Mouse (Mus musculus): ENCODE data around the gene Gm16223. TPM values are rescaled to one million over a fixed set of nuclear protein-coding genes. Genes with fewer than 3 reads are reported as not detected.

Gm16223 gene
- polyA plus RNA-seq, 1 experiment from 2014 or later: not detected

- no peaks in the 10 kb centered on the region for H3K4me1 ChIP-seq (replicated peaks; ENCODE audit: control insufficient read depth, insufficient read depth, low read length)
- H3K36me3 ChIP-seq (ENCODE audit: control insufficient read depth, insufficient read depth, low read length): no peaks in the 10 kb centered on the region
- no peak overlapping the region for H3K9ac ChIP-seq (ENCODE audit: low read length)
- H3K4me2 ChIP-seq (ENCODE audit: low read depth, low read length): no peak overlapping the region
- no peaks in the 10 kb centered on the region for H3K27me3 ChIP-seq (ENCODE audit: control insufficient read depth, insufficient read depth, low read depth, low read length)
- no peak for ATAC-seq (ENCODE audit: low read depth)
- no peak overlapping the region for H3K27ac ChIP-seq (ENCODE audit: low read length)
- 66% methylated on average over 3 of the region's 3 CpGs for WGBS
- H3K4me3 ChIP-seq (ENCODE audit: low read length): no peak overlapping the region
- no peaks in the 10 kb centered on the region for H3K9me3 ChIP-seq (ENCODE audit: control insufficient read depth, low read length)
Measured at GRCm38 (mm10) chr5:42198493-42198892, 130.7 kb downstream of the Gm16223 start.

GRCm38 (mm10) chr5:42207456-42208122 is 139.8 kb downstream of the Gm16223 start:
- Histone ChIP-seq H3K9me3 (ENCODE audit: control insufficient read depth, low read length) (no peaks in the 10 kb centered on the region), H3K27ac (ENCODE audit: low read length) (no peak overlapping the region), H3K36me3 (ENCODE audit: control insufficient read depth, insufficient read depth, low read length) (no peaks in the 10 kb centered on the region), H3K4me2 (ENCODE audit: low read depth, low read length) (no peak overlapping the region), H3K27me3 (ENCODE audit: control insufficient read depth, insufficient read depth, low read depth, low read length) (no peaks in the 10 kb centered on the region), H3K4me3 (ENCODE audit: low read length) (no peak overlapping the region), H3K9ac (ENCODE audit: low read length) (no peak overlapping the region), H3K4me1 (replicated peaks; ENCODE audit: control insufficient read depth, insufficient read depth, low read length) (no peaks in the 10 kb centered on the region)
- 89% methylated on average over 3 of the region's 3 CpGs for WGBS
- ATAC-seq (ENCODE audit: low read depth): no peak

GRCm38 (mm10) chr5:42211554-42212338 is 144.0 kb downstream of the Gm16223 start:
- 60% methylated on average over 4 of the region's 4 CpGs for WGBS
- Histone ChIP-seq H3K4me1 (replicated peaks; ENCODE audit: control insufficient read depth, insufficient read depth, low read length) (no peaks in the 10 kb centered on the region), H3K4me3 (ENCODE audit: low read length) (no peak overlapping the region), H3K36me3 (ENCODE audit: control insufficient read depth, insufficient read depth, low read length) (no peaks in the 10 kb centered on the region), H3K27me3 (ENCODE audit: control insufficient read depth, insufficient read depth, low read depth, low read length) (no peaks in the 10 kb centered on the region), H3K4me2 (ENCODE audit: low read depth, low read length) (no peak overlapping the region), H3K9ac (ENCODE audit: low read length) (no peak overlapping the region), H3K27ac (ENCODE audit: low read length) (no peak overlapping the region), H3K9me3 (ENCODE audit: control insufficient read depth, low read length) (no peaks in the 10 kb centered on the region)
- ATAC-seq (ENCODE audit: low read depth): no peak

GRCm38 (mm10) chr5:42212353-42212752 is 144.6 kb downstream of the Gm16223 start:
- Histone ChIP-seq H3K36me3 (ENCODE audit: control insufficient read depth, insufficient read depth, low read length) (no peaks in the 10 kb centered on the region), H3K4me1 (replicated peaks; ENCODE audit: control insufficient read depth, insufficient read depth, low read length) (no peaks in the 10 kb centered on the region), H3K4me2 (ENCODE audit: low read depth, low read length) (no peak overlapping the region), H3K9ac (ENCODE audit: low read length) (no peak overlapping the region), H3K27ac (ENCODE audit: low read length) (no peak overlapping the region), H3K4me3 (ENCODE audit: low read length) (no peak overlapping the region), H3K27me3 (ENCODE audit: control insufficient read depth, insufficient read depth, low read depth, low read length) (no peaks in the 10 kb centered on the region), H3K9me3 (ENCODE audit: control insufficient read depth, low read length) (no peaks in the 10 kb centered on the region)
- 77% methylated on average over 4 of the region's 4 CpGs for WGBS
- no peak for ATAC-seq (ENCODE audit: low read depth)

GRCm38 (mm10) chr5:42224840-42225239 is 157.1 kb downstream of the Gm16223 start:
- H3K9me3 ChIP-seq (ENCODE audit: control insufficient read depth, low read length): no peaks in the 10 kb centered on the region
- no peak overlapping the region for H3K4me3 ChIP-seq (ENCODE audit: low read length)
- ATAC-seq (ENCODE audit: low read depth): no peak
- H3K27ac ChIP-seq (ENCODE audit: low read length): no peak overlapping the region
- no peak overlapping the region for H3K9ac ChIP-seq (ENCODE audit: low read length)
- no peaks in the 10 kb centered on the region for H3K27me3 ChIP-seq (ENCODE audit: control insufficient read depth, insufficient read depth, low read depth, low read length)
- no peak overlapping the region for H3K4me2 ChIP-seq (ENCODE audit: low read depth, low read length)
- no peaks in the 10 kb centered on the region for H3K36me3 ChIP-seq (ENCODE audit: control insufficient read depth, insufficient read depth, low read length)
- 85% methylated on average over 1 of the region's 1 CpGs for WGBS
- H3K4me1 ChIP-seq (replicated peaks; ENCODE audit: control insufficient read depth, insufficient read depth, low read length): no peaks in the 10 kb centered on the region

- H3K4me2 ChIP-seq (ENCODE audit: low read depth, low read length): no peak overlapping the region
- no peak overlapping the region for H3K9ac ChIP-seq (ENCODE audit: low read length)
- no peak for ATAC-seq (ENCODE audit: low read depth)
- H3K27ac ChIP-seq (ENCODE audit: low read length): no peak overlapping the region
- no peak overlapping the region for H3K4me3 ChIP-seq (ENCODE audit: low read length)
- 46% methylated on average over 2 of the region's 2 CpGs for WGBS
- no peaks in the 10 kb centered on the region for H3K9me3 ChIP-seq (ENCODE audit: control insufficient read depth, low read length)
- H3K36me3 ChIP-seq (ENCODE audit: control insufficient read depth, insufficient read depth, low read length): no peaks in the 10 kb centered on the region
- no peaks in the 10 kb centered on the region for H3K27me3 ChIP-seq (ENCODE audit: control insufficient read depth, insufficient read depth, low read depth, low read length)
- H3K4me1 ChIP-seq (replicated peaks; ENCODE audit: control insufficient read depth, insufficient read depth, low read length): no peaks in the 10 kb centered on the region
Measured at GRCm38 (mm10) chr5:42228631-42229030, 160.9 kb downstream of the Gm16223 start.

GRCm38 (mm10) chr5:42239291-42239690 is 171.5 kb downstream of the Gm16223 start:
- Histone ChIP-seq H3K9me3 (ENCODE audit: control insufficient read depth, low read length) (no peaks in the 10 kb centered on the region), H3K27me3 (ENCODE audit: control insufficient read depth, insufficient read depth, low read depth, low read length) (no peaks in the 10 kb centered on the region), H3K36me3 (ENCODE audit: control insufficient read depth, insufficient read depth, low read length) (no peaks in the 10 kb centered on the region), H3K4me2 (ENCODE audit: low read depth, low read length) (no peak overlapping the region), H3K4me3 (ENCODE audit: low read length) (no peak overlapping the region), H3K27ac (ENCODE audit: low read length) (no peak overlapping the region), H3K9ac (ENCODE audit: low read length) (no peak overlapping the region), H3K4me1 (replicated peaks; ENCODE audit: control insufficient read depth, insufficient read depth, low read length) (no peaks in the 10 kb centered on the region)
- 76% methylated on average over 5 of the region's 5 CpGs for WGBS
- no peak for ATAC-seq (ENCODE audit: low read depth)

GRCm38 (mm10) chr5:42239806-42240205 is 172.0 kb downstream of the Gm16223 start:
- Histone ChIP-seq H3K4me2 (ENCODE audit: low read depth, low read length) (no peak overlapping the region), H3K36me3 (ENCODE audit: control insufficient read depth, insufficient read depth, low read length) (no peaks in the 10 kb centered on the region), H3K27ac (ENCODE audit: low read length) (no peak overlapping the region), H3K27me3 (ENCODE audit: control insufficient read depth, insufficient read depth, low read depth, low read length) (no peaks in the 10 kb centered on the region), H3K4me1 (replicated peaks; ENCODE audit: control insufficient read depth, insufficient read depth, low read length) (no peaks in the 10 kb centered on the region), H3K9ac (ENCODE audit: low read length) (no peak overlapping the region), H3K9me3 (ENCODE audit: control insufficient read depth, low read length) (no peaks in the 10 kb centered on the region), H3K4me3 (ENCODE audit: low read length) (no peak overlapping the region)
- ATAC-seq (ENCODE audit: low read depth): no peak

- Histone ChIP-seq H3K27me3 (ENCODE audit: control insufficient read depth, insufficient read depth, low read depth, low read length) (no peaks in the 10 kb centered on the region), H3K4me3 (ENCODE audit: low read length) (no peak overlapping the region), H3K27ac (ENCODE audit: low read length) (no peak overlapping the region), H3K4me2 (ENCODE audit: low read depth, low read length) (no peak overlapping the region), H3K4me1 (replicated peaks; ENCODE audit: control insufficient read depth, insufficient read depth, low read length) (no peaks in the 10 kb centered on the region), H3K9me3 (ENCODE audit: control insufficient read depth, low read length) (no peaks in the 10 kb centered on the region), H3K9ac (ENCODE audit: low read length) (no peak overlapping the region), H3K36me3 (ENCODE audit: control insufficient read depth, insufficient read depth, low read length) (no peaks in the 10 kb centered on the region)
- WGBS: 91% methylated on average over 3 of the region's 3 CpGs
- ATAC-seq (ENCODE audit: low read depth): no peak
Measured at GRCm38 (mm10) chr5:42250376-42250775, 182.6 kb downstream of the Gm16223 start.

Data from lung, embryonic 16.5 days (tissue).